Mouse (Mus musculus) central nervous system, embryonic 14 days (tissue): ENCODE measurements around the gene Axl. TPM values are rescaled to one million over a fixed set of nuclear protein-coding genes. Genes with fewer than 3 reads are reported as not detected.

Experiments used
- polyA plus RNA-seq: library from polyadenylated mRNA; depleted of rRNA; stranded (reverse); fragments of >200 nt; gene quantifications from 2 replicates; pipeline ENCODE4 v1.2.3, GENCODE M21; 2012; rRNA removed

The Axl gene
- polyA plus RNA-seq, result 16.8 and 25.5 TPM in 2 replicates

DNA sequence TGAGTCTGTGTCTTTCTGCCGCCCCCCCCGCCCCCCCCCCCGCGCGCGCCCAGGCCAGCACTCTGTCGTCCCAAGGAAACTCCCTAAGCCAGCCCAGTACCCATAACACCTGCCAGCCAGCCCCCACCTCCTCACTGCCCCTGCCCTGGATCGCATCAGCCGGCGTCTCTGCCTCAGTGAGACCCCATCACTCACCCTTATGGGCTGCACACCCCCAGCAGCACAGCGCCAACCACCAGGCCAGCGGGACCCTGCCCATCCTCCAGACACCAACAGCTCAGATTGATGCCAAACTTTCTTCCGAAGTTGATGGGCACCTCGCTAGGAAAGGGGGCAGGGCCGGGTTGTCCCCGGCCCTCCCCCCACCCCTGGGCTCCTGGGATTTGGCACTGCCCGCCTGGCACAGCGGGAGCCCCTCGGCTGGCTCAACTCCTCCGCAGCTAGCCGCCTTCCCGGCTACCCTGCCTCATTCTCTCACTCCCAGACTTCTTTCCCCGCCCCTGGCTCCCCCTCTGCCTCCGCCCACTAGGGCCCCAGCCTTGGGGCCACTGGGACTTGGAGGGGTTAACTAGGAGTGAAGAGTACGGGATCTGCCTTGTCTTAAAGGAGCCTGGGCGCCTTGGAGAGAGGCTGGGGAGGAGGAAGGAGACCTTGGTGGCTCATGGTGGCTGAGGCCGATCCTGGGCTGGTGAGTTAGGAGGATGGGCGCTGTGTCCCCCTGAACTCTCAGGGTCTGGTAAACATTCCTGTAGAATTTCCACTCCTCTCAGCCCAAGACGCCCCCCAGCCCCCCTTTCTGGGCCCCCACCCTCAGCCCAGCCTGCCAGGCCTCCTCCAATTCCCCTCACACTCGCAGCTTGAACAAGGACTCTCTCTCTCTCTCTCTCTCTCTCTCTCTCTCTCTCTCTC, at the start of gene Axl:
Axl (minus strand) TSS at position 486 of the 909 bp plus-strand sequence.

GRCm38 (mm10) chr7:25816241-25816919, 27.9 kb upstream of the Axl start, which contains the start of gene Cyp2s1:
TSS of gene Cyp2s1 (minus strand) at chr7:25816913.

GRCm38 (mm10) chr7:25754738-25755467, 33.6 kb downstream of the Axl start, which contains the start of gene Hnrnpul1:
TSS of gene Hnrnpul1 (minus strand) at chr7:25754757.

DNA sequence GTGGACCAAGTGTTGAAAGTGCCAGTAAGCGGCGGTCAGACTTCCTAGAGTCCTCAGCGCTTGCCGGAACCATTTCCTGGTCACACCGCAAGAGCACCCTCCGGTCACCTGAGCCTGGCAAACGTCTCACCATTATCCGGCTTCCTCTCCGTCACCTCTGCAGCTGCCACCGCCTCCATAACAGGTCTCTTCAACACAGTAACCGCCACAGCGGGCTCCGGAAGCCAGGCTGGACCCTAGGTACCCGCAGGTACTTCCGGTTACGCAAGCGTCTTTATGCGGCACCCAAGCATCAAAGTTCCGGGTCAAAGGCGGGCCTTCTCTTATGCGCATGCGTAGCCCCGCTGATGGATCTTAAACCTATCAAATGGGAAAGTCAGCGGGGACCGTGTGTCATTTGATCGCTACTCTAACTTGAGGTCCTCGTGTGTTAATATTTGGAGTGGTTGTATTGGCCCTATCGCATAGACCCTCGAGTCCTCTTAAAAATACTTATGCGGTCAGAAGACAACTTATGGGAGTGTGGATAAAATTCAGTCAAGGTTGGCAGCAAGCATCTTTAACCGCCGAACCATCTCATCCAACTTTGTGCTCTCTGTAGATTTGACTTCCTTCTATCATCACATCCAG, 69.6 kb downstream of the Axl start, which contains the start of gene Ccdc97:
Ccdc97 (minus strand) TSS at position 301 of the 630 bp plus-strand sequence.

Other genes with a start within 250 kb of the Axl start
- not detected in 2 replicates for gene Ceacam2, start 248.8 kb downstream of the Axl start, polyA plus RNA-seq
- not detected in 2 replicates for gene Erich4, start 172.8 kb downstream of the Axl start, polyA plus RNA-seq
- gene Dmac2, start 169.3 kb downstream of the Axl start, polyA plus RNA-seq, result 38.0 and 43.1 TPM in 2 replicates
- gene B3gnt8, start 162.1 kb downstream of the Axl start, polyA plus RNA-seq, result 0.64 and 2.1 TPM in 2 replicates
- gene Bckdha, start 129.7 kb downstream of the Axl start, polyA plus RNA-seq, result 62.5 and 66.5 TPM in 2 replicates
- gene Exosc5, start 129.5 kb downstream of the Axl start, polyA plus RNA-seq, result 42.7 and 44.3 TPM in 2 replicates
- 10.7 and 13.1 TPM in 2 replicates for gene Tmem91, start 113.5 kb downstream of the Axl start, polyA plus RNA-seq
- 44.6 and 53.1 TPM in 2 replicates for gene B9d2, start 107.9 kb downstream of the Axl start, polyA plus RNA-seq
- 3.8 and 6.7 TPM in 2 replicates for gene Tgfb1, start 101.7 kb downstream of the Axl start, polyA plus RNA-seq
- 71.9 and 73.7 TPM in 2 replicates for gene Ccdc97, start 69.6 kb downstream of the Axl start, polyA plus RNA-seq
- 57.1 and 61.2 TPM in 2 replicates for gene Hnrnpul1, start 33.9 kb downstream of the Axl start, polyA plus RNA-seq
- 1.4 and 2.3 TPM in 2 replicates for gene Cyp2s1, start 28.2 kb upstream of the Axl start, polyA plus RNA-seq
- gene Cyp2b10, start 108.9 kb upstream of the Axl start, polyA plus RNA-seq, result not detected in 2 replicates